Mouse (Mus musculus) erythroblast, embryonic 14.5 days (primary cell): Measurements from ENCODE around the gene Wwc1. TPM values are rescaled to one million over a fixed set of nuclear protein-coding genes. Genes with fewer than 3 reads are reported as not detected.
A peak's percentile ranks its signal among the peaks of the same experiment; 100 is the strongest.
"Not testable (repeated sequence)": the region's sequence is repeated elsewhere in the genome, so short reads cannot be mapped to it uniquely, and the experiment has no call there.

ENCODE experiments used
- H3K27me3 ChIP-seq: 2 replicates; pipeline ENCODE4 v1.6.1; 2012; ENCODE audit warnings: inconsistent platforms; ENCODE audit not compliant: control insufficient read depth
- H3K36me3 ChIP-seq: 2 replicates; pipeline ENCODE4 v1.6.1; 2012; ENCODE audit warnings: mild to moderate bottlenecking, inconsistent platforms; ENCODE audit not compliant: control insufficient read depth
- H3K4me1 ChIP-seq: 2 replicates; pipeline ENCODE4 v1.6.1; 2012; ENCODE audit warnings: inconsistent platforms; ENCODE audit not compliant: control insufficient read depth
- H3K4me3 ChIP-seq: replicated peaks from 2 replicates; pipeline ENCODE3; 2012; ENCODE audit warnings: moderate library complexity, mild to moderate bottlenecking, inconsistent platforms
- H3K9me3 ChIP-seq: 2 replicates; pipeline ENCODE4 v1.6.1; 2012; ENCODE audit warnings: low read length, inconsistent platforms, mixed read lengths; ENCODE audit not compliant: control insufficient read depth
- GATA1 ChIP-seq: IDR thresholded peaks from 2 replicates; pipeline ENCODE4 v1.6.1; 2012; ENCODE audit warnings: low read length, inconsistent platforms, mixed read lengths
- TAL1 ChIP-seq: IDR thresholded peaks from 3 replicates; pipeline ENCODE4 v1.6.1; 2012; ENCODE audit warnings: low read length, inconsistent platforms, mixed read lengths
- polyA plus RNA-seq: library from polyadenylated mRNA; stranded (reverse); fragments of >175 nt; gene quantifications from 2 replicates; pipeline ENCODE4 v1.2.3, GENCODE M21; 2012

Wwc1 gene
- polyA plus RNA-seq, 1 experiment: 0.02 TPM

GRCm38 (mm10) chr11:35853651-35854050 is 126.7 kb downstream of the Wwc1 start:
- no peaks in the 10 kb centered on the region for H3K4me1 ChIP-seq
- no peak for TF ChIP-seq GATA1
- no peaks in the 10 kb centered on the region for H3K27me3 ChIP-seq
- H3K36me3 ChIP-seq: peaks cover 3% of the 10 kb centered on the region; the same call in 1 of the 2 replicates
- no peak overlapping the region for H3K4me3 ChIP-seq
- no peaks in the 10 kb centered on the region for H3K9me3 ChIP-seq

- Histone ChIP-seq H3K36me3 (peaks cover 3% of the 10 kb centered on the region; the same call in 1 of the 2 replicates), H3K27me3 (no peaks in the 10 kb centered on the region), H3K4me1 (no peaks in the 10 kb centered on the region), H3K9me3 (no peaks in the 10 kb centered on the region), H3K4me3 (no peak overlapping the region)
- TF ChIP-seq TAL1 (no peak), GATA1 (no peak)
Measured at GRCm38 (mm10) chr11:35852731-35853130, 127.6 kb downstream of the Wwc1 start.

- peaks cover 5% of the 10 kb centered on the region; the same call in 1 of the 2 replicates for H3K36me3 ChIP-seq
- no peaks in the 10 kb centered on the region for H3K27me3 ChIP-seq
- peaks cover 14% of the 10 kb centered on the region for H3K4me1 ChIP-seq
- no peak overlapping the region for H3K4me3 ChIP-seq
- TF ChIP-seq TAL1 (no peak), GATA1 (no peak)
- H3K9me3 ChIP-seq: no peaks in the 10 kb centered on the region
Measured at GRCm38 (mm10) chr11:35844299-35844698, 136.0 kb downstream of the Wwc1 start.

GRCm38 (mm10) chr11:35842560-35842959 is 137.8 kb downstream of the Wwc1 start:
- H3K36me3 ChIP-seq, H3K9me3 ChIP-seq, H3K4me3 ChIP-seq, H3K27me3 ChIP-seq: not testable (repeated sequence)
- H3K4me1 ChIP-seq: peaks cover 29% of the 10 kb centered on the region

GRCm38 (mm10) chr11:35841738-35842325 is 138.5 kb downstream of the Wwc1 start:
- H3K27me3 ChIP-seq: no peaks in the 10 kb centered on the region
- TF ChIP-seq TAL1: no peak
- no peak for TF ChIP-seq GATA1
- no peak overlapping the region for H3K4me3 ChIP-seq
- H3K4me1 ChIP-seq: peaks cover 30% of the 10 kb centered on the region
- peaks cover 5% of the 10 kb centered on the region; the same call in 1 of the 2 replicates for H3K36me3 ChIP-seq
- no peaks in the 10 kb centered on the region for H3K9me3 ChIP-seq

GRCm38 (mm10) chr11:35840806-35841205 is 139.5 kb downstream of the Wwc1 start:
- not testable (repeated sequence) for H3K27me3 ChIP-seq, H3K36me3 ChIP-seq, H3K9me3 ChIP-seq, H3K4me3 ChIP-seq
- peaks cover 30% of the 10 kb centered on the region for H3K4me1 ChIP-seq

GRCm38 (mm10) chr11:35840282-35840681 is 140.0 kb downstream of the Wwc1 start:
- TF ChIP-seq TAL1 (no peak), GATA1 (no peak)
- Histone ChIP-seq H3K4me3 (no peak overlapping the region), H3K9me3 (no peaks in the 10 kb centered on the region), H3K27me3 (no peaks in the 10 kb centered on the region), H3K4me1 (peaks cover 30% of the 10 kb centered on the region), H3K36me3 (peaks cover 5% of the 10 kb centered on the region; the same call in 1 of the 2 replicates)

- no peaks in the 10 kb centered on the region for H3K27me3 ChIP-seq
- H3K4me1 ChIP-seq: peaks cover 39% of the 10 kb centered on the region
- H3K36me3 ChIP-seq: peaks cover 5% of the 10 kb centered on the region; the same call in 1 of the 2 replicates
- no peaks in the 10 kb centered on the region for H3K9me3 ChIP-seq
- peak overlapping the region; percentile 59 for H3K4me3 ChIP-seq
- TF ChIP-seq TAL1 (no peak), GATA1 (no peak)
Measured at GRCm38 (mm10) chr11:35838345-35839338, 141.7 kb downstream of the Wwc1 start.
